Mouse (Mus musculus) thymus, adult 2 months (tissue): ENCODE measurements around the gene Fam155a.

ENCODE experiments used
- CTCF ChIP-seq: fragments of 200-500 bp; IDR thresholded peaks from 2 replicates; pipeline ENCODE4 v1.5.1; 2012; ENCODE audit warnings: mild to moderate bottlenecking, control low read depth, low read length, moderate library complexity, borderline replicate concordance; ENCODE audit not compliant: control insufficient read depth, poor library complexity, insufficient read depth; ENCODE audit errors: extremely low read depth
- POLR2A ChIP-seq: fragments of 200-500 bp; IDR thresholded peaks from 2 replicates; pipeline ENCODE4 v1.6.1; 2012; ENCODE audit warnings: mild to moderate bottlenecking, low read length, control low read depth, moderate library complexity; ENCODE audit not compliant: control insufficient read depth, poor library complexity, insufficient read depth; ENCODE audit errors: extremely low read depth

- TF ChIP-seq CTCF (no peak), POLR2A (no peak)
Measured at GRCm38 (mm10) chr8:9393246-9393645, 377.7 kb downstream of the Fam155a start.
